In genomic region chr1:50685361-50685760, GRCm38 (mm10) we compare ENCODE assay signal across 10 mouse cellular contexts.
"Had no signal": no experiment of that assay in that cellular context is flagged by ENCODE, and none has a peak within 500 bp of the region (broad histone marks: within the 10 kb centered on the region; RNA-seq: fewer than 3 reads in every experiment).

No protein-coding gene starts in this region.

- H3K4me3 ChIP-seq: kidney, embryonic 15.5 days; limb, embryonic 15.5 days had no signal

- H3K27ac ChIP-seq: kidney, embryonic 15.5 days; limb, embryonic 15.5 days; liver, embryonic 14.5 days had no signal

- DNase-seq: kidney, adult 2 months; kidney, postnatal 14 days; layer of hippocampus, postnatal 36 days; lung, adult 18-20 months; lung, postnatal 36 days; thymus, adult 2 months; thymus, postnatal 25 days had no signal

- H3K4me1 ChIP-seq: kidney, embryonic 15.5 days; limb, embryonic 15.5 days had no signal
